Mouse (Mus musculus) ovary, postnatal 14 days (tissue): ENCODE measurements at regions not wholly inside any gene's neighbourhood (a gene's known extent, or its start where the extent isn't known, plus 50 kb on each side); places are given as distances from the start of the nearest gene placed in this dataset.

Experiments used
- DNase-seq: peaks from one replicate; pipeline ENCODE4 v3.0.0; 2022; ENCODE audit warnings: low spot score

- no peak for DNase-seq
Observed at GRCm38 (mm10) chr9:94269213-94269612, 268.7 kb downstream of the 1190002N15Rik start.

- DNase-seq, result no peak
Observed at GRCm38 (mm10) chr9:94267243-94267642, 270.6 kb downstream of the 1190002N15Rik start.

DNA sequence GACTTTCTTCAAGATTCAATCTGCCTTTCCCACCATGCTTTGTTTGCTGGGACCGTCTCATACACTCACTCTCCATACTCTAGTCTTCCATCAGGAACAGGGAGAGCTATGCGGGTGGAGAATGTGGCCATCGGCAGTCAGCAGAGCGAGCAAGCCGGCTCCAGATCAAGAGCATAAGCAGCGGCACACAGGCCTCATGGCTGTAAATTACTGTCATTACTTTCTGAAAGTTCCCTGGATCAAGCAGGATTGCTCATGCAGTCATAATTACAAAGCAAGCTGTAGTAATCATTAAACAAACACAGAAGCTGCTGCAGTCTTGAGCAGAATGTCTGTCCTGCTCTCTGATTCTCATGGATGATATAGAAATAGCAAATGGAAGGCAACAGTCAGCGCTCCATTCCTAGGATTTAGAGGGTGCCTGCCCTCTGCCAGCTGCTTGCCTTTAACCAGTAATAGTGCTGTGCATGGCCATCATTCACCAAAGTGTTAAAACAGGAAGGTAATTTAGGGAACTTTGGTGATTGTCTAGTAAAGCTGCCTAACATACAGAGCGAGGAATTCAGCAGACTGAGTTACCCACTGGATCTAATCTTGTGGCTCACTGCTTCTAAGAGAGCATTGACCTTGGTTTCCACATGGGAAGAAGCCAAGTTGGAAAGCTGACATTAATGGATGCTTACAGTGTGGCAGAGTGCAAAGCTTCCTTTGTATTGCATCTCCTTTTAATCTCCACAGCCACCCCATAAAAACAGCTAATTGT, 298.2 kb downstream of the 1190002N15Rik start:
- DNase-seq, result no peak

DNA sequence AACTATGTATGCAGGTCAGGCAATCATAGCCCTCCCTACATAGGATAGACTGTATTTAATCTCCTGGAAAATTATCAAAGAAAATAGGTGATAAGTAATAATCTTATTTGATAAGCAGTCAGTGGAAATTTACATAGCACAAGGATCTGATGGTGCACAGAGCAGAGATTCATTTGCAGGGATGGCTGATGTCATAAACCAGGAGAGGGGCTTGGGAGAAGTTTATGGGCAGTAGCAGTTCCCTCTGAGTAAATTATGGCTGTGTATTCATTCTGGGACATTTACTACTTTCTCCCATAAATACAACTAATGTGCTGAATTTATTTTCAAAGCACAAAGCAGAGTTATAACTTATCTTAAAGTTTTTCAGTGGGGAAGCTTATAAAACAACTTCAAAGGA, 299.3 kb downstream of the 1190002N15Rik start:
- DNase-seq, result no peak

DNA sequence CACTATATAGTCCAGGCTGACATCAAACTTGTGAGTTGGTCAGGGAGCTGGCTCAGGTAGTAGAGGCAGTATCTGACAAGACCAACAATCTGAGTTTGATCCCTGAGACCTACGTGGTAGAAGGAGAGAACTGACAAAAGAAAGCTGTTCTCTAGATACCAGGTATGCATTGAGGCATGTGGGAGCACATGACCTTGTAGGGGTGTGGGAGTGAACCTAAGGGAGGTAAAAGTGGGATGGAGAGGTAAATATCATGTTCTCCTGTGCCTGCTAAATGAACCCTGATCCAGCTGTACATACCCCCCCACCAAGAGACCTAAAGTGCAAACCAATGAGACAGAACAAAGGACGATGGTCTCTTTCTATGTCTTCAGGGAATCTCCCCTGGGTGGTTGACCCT, 308.3 kb downstream of the 1190002N15Rik start:
- no peak for DNase-seq

DNA sequence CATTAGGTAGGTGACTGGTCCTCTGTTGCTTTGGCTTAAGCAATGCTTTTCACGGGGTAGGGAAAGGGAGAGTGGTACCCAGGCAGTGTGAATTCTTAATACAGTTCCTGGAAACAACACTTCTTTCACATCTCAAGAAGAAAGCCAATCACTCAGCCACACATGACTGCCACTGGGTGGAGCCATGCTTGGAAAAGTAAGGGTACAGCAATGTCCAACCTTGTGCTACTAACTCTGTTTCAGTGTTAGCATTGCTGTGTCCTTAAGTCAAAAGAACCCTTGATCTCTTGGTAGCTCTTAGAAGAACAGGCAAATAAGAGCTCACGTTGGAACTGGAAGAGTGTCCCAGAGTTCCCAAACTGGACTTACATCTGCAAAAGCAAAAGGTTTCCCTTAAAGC, 318.8 kb downstream of the 1190002N15Rik start:
- no peak for DNase-seq

DNA sequence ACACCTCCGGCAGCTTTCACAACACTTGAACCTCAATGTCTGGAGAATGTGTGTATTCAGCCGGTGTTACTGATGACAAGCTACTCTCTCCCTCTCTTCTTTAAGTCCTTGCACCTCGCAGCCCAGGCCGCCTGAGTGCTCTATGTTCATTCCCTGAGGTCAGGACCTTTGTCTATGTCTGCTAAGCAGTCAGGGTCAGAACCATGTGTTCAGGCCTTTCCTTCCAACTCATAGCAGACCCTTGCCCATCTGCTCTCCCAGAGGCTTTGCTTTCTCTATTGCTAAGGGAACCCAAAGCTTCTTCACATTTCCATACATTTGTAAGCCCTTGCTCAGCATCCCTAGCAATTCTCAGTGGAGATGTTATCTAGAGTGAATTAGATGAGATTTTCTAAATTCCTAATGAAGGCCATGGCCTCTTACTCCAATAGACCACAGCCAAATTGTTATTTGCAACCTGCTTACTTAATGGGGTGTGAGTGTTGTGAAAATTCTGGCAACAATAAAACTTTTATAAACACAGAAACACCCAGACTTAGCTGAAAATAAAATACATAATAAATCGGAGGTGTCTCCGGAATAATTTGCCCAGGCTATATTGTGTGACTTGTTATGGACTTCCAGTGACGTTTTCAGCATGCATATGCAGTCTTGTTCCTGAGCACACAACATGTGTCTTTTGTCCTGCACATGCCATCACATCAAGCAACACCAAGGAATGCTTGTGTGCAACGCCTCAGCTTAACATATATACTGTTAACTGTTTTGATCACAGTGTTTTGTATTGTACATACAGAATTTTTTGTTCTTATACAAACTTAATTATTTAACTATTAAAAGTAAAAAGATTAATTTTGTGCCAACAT, 321.2 kb downstream of the 1190002N15Rik start:
- no peak for DNase-seq

DNA sequence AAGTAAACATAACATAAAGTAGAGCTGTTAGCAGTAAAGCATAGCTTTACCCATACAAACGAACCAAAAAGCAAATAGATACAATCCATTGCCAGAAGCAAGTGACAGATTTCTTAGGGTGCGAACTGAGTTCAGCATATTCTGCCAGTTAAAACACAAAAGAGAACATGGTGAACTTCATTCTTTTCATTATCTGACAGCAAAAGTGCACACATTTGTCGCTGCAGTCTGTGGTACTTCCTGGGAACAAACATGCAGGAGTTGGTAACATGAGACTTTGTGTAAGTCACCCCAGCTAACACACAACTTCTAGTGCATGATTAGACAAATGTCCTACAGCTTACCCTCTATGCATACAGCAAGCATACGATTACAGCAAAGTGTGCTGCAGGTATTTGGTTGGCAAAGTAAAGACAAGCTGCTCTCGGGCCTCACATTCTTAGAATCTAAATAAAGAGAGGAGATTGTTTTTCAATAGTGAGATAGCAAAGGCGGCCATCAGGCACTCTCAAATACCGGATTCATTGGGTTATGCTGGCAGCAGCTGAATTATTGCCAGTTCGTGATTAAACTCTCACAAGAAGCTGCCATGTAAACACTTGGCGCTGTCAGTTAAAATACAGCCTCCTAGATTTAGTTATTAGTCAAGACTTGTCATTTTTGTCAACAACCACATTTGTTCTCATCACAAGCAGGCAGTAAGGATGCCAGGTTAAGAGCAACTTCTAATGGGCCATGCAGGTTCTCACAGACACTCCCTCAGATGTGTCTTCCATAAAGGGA, 327.2 kb downstream of the 1190002N15Rik start:
- DNase-seq, result no peak

GRCm38 (mm10) chr9:94208987-94209386, 328.9 kb downstream of the 1190002N15Rik start:
- no peak for DNase-seq

DNA sequence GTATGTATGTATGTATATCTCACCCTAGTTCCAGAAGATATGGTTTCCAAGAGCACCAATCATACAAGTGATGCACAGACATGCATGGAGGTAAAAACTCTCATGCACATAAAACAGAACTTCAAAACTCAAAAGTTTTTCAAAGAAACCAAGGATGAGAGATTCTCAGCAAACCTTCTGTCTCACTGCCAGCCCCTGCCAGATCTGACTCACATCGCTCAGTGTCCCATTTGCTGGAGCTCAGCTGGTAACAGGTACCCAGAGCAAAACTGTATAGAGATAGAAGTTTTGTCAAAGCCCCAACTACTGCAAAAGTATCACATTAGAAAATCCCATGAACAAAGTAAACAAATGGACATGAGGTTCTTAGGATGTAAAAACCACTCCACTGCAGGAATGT, 337.0 kb downstream of the 1190002N15Rik start:
- DNase-seq, result no peak

DNA sequence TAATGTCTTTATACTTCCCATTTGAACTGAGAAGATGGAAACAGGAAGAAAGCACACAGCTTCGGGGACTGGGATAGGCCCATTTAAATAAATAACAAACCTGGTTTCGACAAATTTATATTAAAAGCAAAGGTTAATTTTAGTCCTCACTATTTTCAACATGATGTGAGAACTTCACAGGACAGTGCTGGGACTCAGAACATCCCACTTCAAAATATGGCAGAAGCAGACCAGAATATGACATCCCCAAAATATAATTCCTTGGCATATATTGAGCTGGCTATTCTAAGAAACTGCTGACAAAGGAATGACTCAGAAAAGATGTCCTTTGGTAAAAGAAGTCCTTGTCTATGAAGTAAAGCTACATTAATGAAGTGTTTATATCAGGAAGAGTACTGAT, 338.0 kb downstream of the 1190002N15Rik start:
- DNase-seq, result no peak

DNA sequence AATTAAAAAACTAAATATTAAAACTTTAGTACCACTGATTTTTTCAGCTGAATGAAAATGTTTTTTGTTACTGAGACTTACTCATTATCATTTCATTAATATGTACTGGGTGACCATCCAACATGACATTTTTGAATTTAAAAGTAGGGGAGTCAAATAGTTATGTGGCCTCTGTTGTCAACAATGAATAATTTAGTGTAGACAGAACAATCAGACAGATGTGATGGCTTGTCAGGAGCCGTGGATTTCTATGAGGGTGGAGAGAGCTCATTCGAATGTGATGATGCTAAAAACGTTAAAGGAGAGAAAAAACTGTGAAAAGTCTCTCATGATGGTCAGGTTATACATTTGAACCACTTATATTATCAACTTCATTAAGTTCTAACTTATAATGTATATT, 346.8 kb downstream of the 1190002N15Rik start:
- DNase-seq, result no peak

DNA sequence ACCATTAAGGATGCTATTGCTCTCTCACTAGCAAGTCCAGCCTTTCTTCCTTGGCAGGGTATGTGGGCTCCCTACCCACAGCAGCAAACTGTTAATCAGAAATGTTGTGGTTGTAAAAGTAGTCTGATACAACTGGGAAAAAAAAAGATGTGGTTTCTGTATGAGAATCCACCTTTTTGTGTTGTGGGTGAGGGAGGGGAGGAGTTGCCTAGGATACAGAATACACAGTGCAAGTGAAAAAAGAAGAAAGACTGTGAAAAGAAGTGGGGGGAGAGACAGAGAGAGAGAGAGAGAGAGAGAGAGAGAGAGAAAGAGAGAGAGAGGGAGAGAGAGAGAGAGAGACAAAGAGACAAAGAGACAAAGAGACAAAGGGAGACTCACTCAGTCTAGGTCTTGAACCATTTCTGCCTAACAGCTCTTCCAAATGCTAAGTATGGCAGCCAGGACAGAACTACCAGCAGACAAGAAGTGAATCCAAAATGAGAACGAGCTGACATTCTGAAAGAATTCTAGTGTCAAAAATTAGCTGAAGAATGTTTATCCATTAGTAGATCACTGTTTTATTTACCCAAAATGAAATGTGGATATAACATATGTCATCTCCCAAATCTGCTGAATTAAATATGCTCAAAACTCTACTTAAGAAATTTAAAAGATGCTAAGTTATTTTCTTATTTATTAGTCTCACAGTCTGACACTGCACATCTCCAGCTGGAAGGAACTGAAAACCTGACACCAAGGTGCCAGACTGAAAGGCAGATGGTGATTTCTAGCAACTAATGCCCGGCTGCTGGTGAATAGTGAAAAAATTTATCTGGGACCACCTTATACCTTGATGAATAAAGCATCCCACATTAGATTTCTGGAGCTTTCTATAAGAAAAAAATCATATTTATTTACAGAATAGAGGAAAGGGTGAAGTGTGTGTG, 347.7 kb downstream of the 1190002N15Rik start:
- DNase-seq, result no peak

GRCm38 (mm10) chr9:94188124-94188523, 349.8 kb downstream of the 1190002N15Rik start:
- no peak for DNase-seq

DNA sequence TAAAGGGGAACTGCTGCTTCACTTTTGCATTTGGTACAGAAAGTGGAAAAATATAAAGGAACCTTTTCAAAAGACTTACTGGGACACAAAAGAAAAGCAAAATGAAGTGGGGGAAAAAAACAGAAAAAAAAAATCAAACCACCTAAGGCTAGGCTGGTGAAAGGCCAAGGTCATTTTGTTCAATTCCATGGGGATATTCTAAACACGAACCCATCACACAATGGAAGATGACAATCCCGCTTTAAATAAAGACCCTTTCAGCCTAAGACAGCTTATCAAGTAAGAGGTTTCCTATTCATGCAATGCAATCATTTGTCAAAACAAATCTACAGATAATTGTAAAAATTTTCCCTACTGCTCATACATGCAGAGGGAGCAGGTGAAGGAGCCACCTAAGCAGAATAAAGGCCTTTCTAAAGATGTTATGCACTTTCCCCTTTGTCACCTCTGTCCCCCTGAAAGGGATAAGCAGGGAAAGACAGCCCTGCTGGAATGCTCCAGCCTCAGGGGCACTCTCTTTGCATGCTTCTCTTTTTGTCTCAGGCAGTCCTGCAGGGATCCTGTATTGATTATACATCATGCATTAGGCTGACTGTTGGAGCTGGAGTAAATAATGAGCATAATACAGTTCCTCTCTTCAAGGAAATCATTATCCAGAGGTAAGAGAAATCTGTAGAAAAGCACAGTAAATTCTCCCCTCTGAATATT, 367.8 kb downstream of the 1190002N15Rik start:
- no peak for DNase-seq

- no peak for DNase-seq
Observed at GRCm38 (mm10) chr9:94163671-94164070, 374.2 kb downstream of the 1190002N15Rik start.

- no peak for DNase-seq
Observed at GRCm38 (mm10) chr9:94155581-94155980, 382.3 kb downstream of the 1190002N15Rik start.

- DNase-seq, result no peak
Observed at GRCm38 (mm10) chr9:94148474-94148873, 389.4 kb downstream of the 1190002N15Rik start.

DNA sequence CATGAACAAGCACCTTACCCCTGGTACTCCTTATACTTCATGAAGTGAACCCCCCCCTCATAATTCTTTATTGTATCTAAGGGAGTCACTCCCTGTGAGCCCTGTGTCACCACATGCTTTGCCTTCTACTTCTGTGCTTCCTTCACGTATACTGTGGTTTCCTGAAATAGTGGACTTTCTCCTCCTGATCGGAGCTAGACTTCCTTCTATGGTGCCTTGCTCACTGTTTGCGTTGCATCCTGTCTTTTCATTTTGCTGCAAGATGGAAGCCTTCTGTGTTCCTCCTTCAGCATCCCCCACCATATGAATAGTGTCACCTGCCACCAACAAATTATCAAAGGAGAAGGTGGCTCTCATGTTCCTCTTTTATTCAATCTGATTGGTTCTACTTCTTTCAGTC, 391.1 kb downstream of the 1190002N15Rik start:
- no peak for DNase-seq

DNA sequence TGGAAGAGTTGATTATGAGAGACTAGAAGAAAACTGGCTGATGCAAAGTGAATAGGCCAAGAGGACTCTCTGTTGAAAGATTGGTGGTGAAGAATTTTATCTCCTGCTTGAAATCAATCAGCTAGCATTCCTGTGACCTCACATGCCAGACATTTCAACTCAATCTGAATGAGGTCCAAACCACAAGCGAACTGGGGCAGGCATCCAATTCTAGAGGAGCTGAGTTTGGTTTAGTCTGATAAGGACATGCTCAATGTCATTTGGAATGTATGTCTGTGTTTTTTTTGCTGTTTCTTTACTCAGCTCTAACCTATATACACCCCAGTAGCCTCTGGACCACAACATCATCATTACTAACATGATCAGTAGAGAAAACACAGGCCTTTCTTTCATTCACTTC, 401.4 kb downstream of the 1190002N15Rik start:
- no peak for DNase-seq

DNA sequence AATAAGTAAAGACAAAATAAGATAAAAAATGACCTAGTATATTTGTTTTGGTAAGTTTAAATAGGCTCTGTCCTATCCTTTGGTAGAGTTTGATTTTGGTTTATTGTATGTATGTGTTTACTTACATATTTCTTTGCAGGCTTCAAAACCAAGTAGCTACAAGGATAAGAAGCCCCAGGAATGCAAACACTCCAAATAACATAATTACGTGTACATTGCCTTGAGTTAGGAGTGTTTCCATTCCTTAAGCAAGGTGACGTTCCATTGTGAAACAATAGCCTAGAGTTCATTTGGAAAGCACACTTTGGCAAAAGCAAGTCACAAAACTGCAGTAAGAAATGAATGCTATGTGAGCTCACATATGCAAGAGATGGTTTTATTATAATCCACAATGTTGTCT, 404.2 kb downstream of the 1190002N15Rik start:
- DNase-seq, result no peak
